Mouse (Mus musculus) MEL (cell line): ENCODE measurements at regions not wholly inside any gene's neighbourhood (a gene's known extent, or its start where the extent isn't known, plus 50 kb on each side); places are given as distances from the start of the nearest gene placed in this dataset.

Source experiments
- DNase-seq: peaks from one replicate; pipeline ENCODE4 v3.0.0; 2011; ENCODE audit warnings: low read depth, low spot score
- H3K27ac ChIP-seq: 2 replicates; pipeline ENCODE4 v1.5.1; 2012; ENCODE audit warnings: low read depth, mild to moderate bottlenecking, control low read depth, low read length, moderate library complexity; ENCODE audit not compliant: control insufficient read depth
- H3K27me3 ChIP-seq, 2 experiments: fragments of 150-350 bp in 1 of 2; sonication (generic) in 1 of 2; 2 replicates each; pipeline ENCODE4 v1.6.1; 2012; ENCODE audit warnings: low read length in 2 of 2, mild to moderate bottlenecking in 2 of 2, improper control_type of control experiment in 1 of 2, moderate library complexity in 1 of 2; ENCODE audit not compliant: insufficient read depth in 2 of 2, control insufficient read depth in 1 of 2
- H3K36me3 ChIP-seq, 2 experiments: 2 replicates each; pipeline ENCODE4 v1.6.1; 2012 to 2014; ENCODE audit warnings: low read length in 2 of 2, improper control_type of control experiment in 1 of 2, inconsistent platforms in 1 of 2, mild to moderate bottlenecking in 1 of 2; ENCODE audit not compliant: insufficient read depth in 2 of 2, control insufficient read depth in 1 of 2
- H3K4me1 ChIP-seq, 2 experiments: fragments of 150-350 bp in 1 of 2; sonication (generic) in 1 of 2; 2 replicates each; pipeline ENCODE4 v1.6.1; 2012; ENCODE audit warnings: low read length in 2 of 2, improper control_type of control experiment in 1 of 2, mild to moderate bottlenecking in 1 of 2; ENCODE audit not compliant: insufficient read depth in 2 of 2, control insufficient read depth in 1 of 2
- H3K4me3 ChIP-seq, 2 experiments: fragments of 150-350 bp in 1 of 2; sonication (generic) in 1 of 2; 2 replicates each; pipeline ENCODE4 v1.5.1; 2012; ENCODE audit warnings: low read depth in 2 of 2, low read length in 2 of 2, mild to moderate bottlenecking in 2 of 2, moderate library complexity in 2 of 2, control low read depth in 1 of 2, improper control_type of control experiment in 1 of 2; ENCODE audit not compliant: control insufficient read depth in 1 of 2, insufficient read depth in 1 of 2
- H3K79me2 ChIP-seq: 2 replicates; pipeline ENCODE4 v1.6.1; 2012; ENCODE audit warnings: mild to moderate bottlenecking, low read length, moderate library complexity; ENCODE audit not compliant: control insufficient read depth, poor library complexity, insufficient read depth
- H3K9ac ChIP-seq: 2 replicates; pipeline ENCODE4 v1.6.1; 2012; ENCODE audit warnings: low read depth, mild to moderate bottlenecking, control low read depth, low read length, moderate library complexity; ENCODE audit not compliant: control insufficient read depth, poor library complexity, severe bottlenecking
- H3K9me3 ChIP-seq: fragments of 150-350 bp; sonication (generic); replicated peaks from 2 replicates; pipeline ENCODE4 v1.6.1; 2012; ENCODE audit warnings: mild to moderate bottlenecking, low read length, improper control_type of control experiment, moderate library complexity; ENCODE audit not compliant: insufficient read depth
- CTCF ChIP-seq, 3 experiments: IDR thresholded peaks in 2 of 3; conservative IDR thresholded peaks in 1 of 3; 2 replicates each; pipeline ENCODE4 v1.5.1; 2011 to 2012; ENCODE audit warnings: low read length in 3 of 3, low read depth in 2 of 3, mild to moderate bottlenecking in 2 of 3, improper control_type of control experiment in 1 of 3, inconsistent platforms in 1 of 3, mixed read lengths in 1 of 3, moderate library complexity in 1 of 3; ENCODE audit not compliant: control insufficient read depth in 1 of 3, insufficient read depth in 1 of 3, poor library complexity in 1 of 3, severe bottlenecking in 1 of 3
- E2F4 ChIP-seq: IDR thresholded peaks from 2 replicates; pipeline ENCODE4 v1.6.1; 2011; ENCODE audit warnings: low read depth, low read length, improper control_type of control experiment, borderline replicate concordance
- GABPA ChIP-seq: IDR thresholded peaks from 2 replicates; pipeline ENCODE4 v1.6.1; 2012; ENCODE audit warnings: low read depth, mild to moderate bottlenecking, inconsistent platforms, low read length, improper control_type of control experiment, moderate library complexity
- HCFC1 ChIP-seq: IDR thresholded peaks from 2 replicates; pipeline ENCODE4 v1.6.1; 2012; ENCODE audit warnings: low read depth, mild to moderate bottlenecking, inconsistent platforms, low read length, improper control_type of control experiment, moderate library complexity
- KAT2A ChIP-seq: conservative IDR thresholded peaks from 2 replicates; pipeline ENCODE4 v1.6.1; 2012; ENCODE audit warnings: low read depth, low read length, improper control_type of control experiment, inconsistent platforms
- MAFK ChIP-seq: IDR thresholded peaks from 2 replicates; pipeline ENCODE4 v1.6.1; 2011; ENCODE audit warnings: low read depth, mild to moderate bottlenecking, low read length, improper control_type of control experiment, borderline replicate concordance
- MYB ChIP-seq: IDR thresholded peaks from 2 replicates; pipeline ENCODE4 v1.6.1; 2011; ENCODE audit warnings: mild to moderate bottlenecking, low read depth, low read length, improper control_type of control experiment
- RAD21 ChIP-seq: IDR thresholded peaks from 2 replicates; pipeline ENCODE4 v1.6.1; 2011; ENCODE audit warnings: mild to moderate bottlenecking, low read depth, low read length, improper control_type of control experiment
- SMC3 ChIP-seq: IDR thresholded peaks from 2 replicates; pipeline ENCODE4 v1.6.1; 2011; ENCODE audit warnings: low read depth, low read length, improper control_type of control experiment
- UBTF ChIP-seq: IDR thresholded peaks from 2 replicates; pipeline ENCODE4 v1.6.1; 2012; ENCODE audit warnings: low read depth, mild to moderate bottlenecking, inconsistent platforms, low read length, improper control_type of control experiment, moderate library complexity, borderline replicate concordance; ENCODE audit not compliant: insufficient read depth
- USF1 ChIP-seq: IDR thresholded peaks from 2 replicates; pipeline ENCODE4 v1.6.1; 2014; ENCODE audit warnings: low read depth, mild to moderate bottlenecking, inconsistent platforms, low read length, improper control_type of control experiment, moderate library complexity
- USF2 ChIP-seq, 2 experiments: IDR thresholded peaks; 2 replicates each; pipeline ENCODE4 v1.6.1; 2011 to 2012; ENCODE audit warnings: improper control_type of control experiment in 2 of 2, low read length in 2 of 2, borderline replicate concordance in 1 of 2, inconsistent platforms in 1 of 2, low read depth in 1 of 2, mild to moderate bottlenecking in 1 of 2; ENCODE audit not compliant: insufficient read depth in 1 of 2

DNA sequence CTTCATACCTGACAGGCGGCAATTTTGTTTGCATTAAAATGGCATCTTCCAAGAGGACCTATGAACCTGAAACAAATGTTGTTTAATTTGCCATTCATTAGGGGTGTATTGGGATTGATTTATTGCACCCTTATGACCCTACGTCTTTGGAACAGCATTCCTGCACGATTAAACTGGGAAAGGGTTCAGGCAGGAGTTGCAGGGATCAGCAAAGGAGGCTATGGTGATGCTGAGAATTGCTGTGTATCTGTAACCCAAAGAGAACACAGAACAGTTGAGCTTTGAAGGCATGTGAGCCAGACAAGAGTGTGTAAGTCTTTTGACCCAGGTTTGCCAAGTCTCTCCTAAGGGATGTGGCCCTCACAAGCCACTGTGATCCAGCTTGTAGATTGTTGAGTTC is 177.9 kb downstream of the Msrb3 start:
- H3K27ac ChIP-seq: no peak overlapping the region
- H3K27me3 ChIP-seq: peaks cover 0 to 4% of the 10 kb centered on the region in 2 experiments; a peak in 2 of 4 replicates
- H3K4me1 ChIP-seq: no peaks in the 10 kb centered on the region
- DNase-seq: no peak
- no peak overlapping the region for H3K4me3 ChIP-seq
- H3K36me3 ChIP-seq: no peaks in the 10 kb centered on the region
- H3K9ac ChIP-seq: no peak overlapping the region
- no peaks in the 10 kb centered on the region for H3K9me3 ChIP-seq
- no peaks in the 10 kb centered on the region for H3K79me2 ChIP-seq
- no peak for TF ChIP-seq E2F4
- no peak for TF ChIP-seq SMC3
- TF ChIP-seq HCFC1: no peak
- no peak for TF ChIP-seq UBTF
- TF ChIP-seq CTCF (IDR thresholded peaks at IDR 0.05 in 2 of 3, conservative IDR thresholded peaks at IDR 0.05 in 1 of 3; ENCODE audit: control insufficient read depth in 1 of 3, insufficient read depth in 1 of 3, low read depth in 2 of 3, low read length in 3 of 3, poor library complexity in 1 of 3, severe bottlenecking in 1 of 3): no peak

- no peaks in the 10 kb centered on the region for H3K36me3 ChIP-seq
- H3K27me3 ChIP-seq: peaks cover 0 to 5% of the 10 kb centered on the region in 2 experiments; a peak in 2 of 4 replicates
- H3K79me2 ChIP-seq: no peaks in the 10 kb centered on the region
- no peak overlapping the region for H3K4me3 ChIP-seq
- H3K9ac ChIP-seq: no peak overlapping the region
- no peak for DNase-seq
- no peak for TF ChIP-seq E2F4
- no peaks in the 10 kb centered on the region for H3K9me3 ChIP-seq
- H3K27ac ChIP-seq: no peak overlapping the region
- no peaks in the 10 kb centered on the region for H3K4me1 ChIP-seq
These were observed 178.8 kb downstream of the Msrb3 start for GRCm38 (mm10) chr10:120720061-120720460.

- H3K36me3 ChIP-seq: no peaks in the 10 kb centered on the region
- no peaks in the 10 kb centered on the region for H3K4me1 ChIP-seq
- H3K27ac ChIP-seq: no peak overlapping the region
- no peak overlapping the region for H3K4me3 ChIP-seq
- peaks cover 0 to 1% of the 10 kb centered on the region in 2 experiments; a peak in 2 of 4 replicates for H3K27me3 ChIP-seq
- no peak overlapping the region for H3K9ac ChIP-seq
- H3K9me3 ChIP-seq: no peaks in the 10 kb centered on the region
- no peaks in the 10 kb centered on the region for H3K79me2 ChIP-seq
- TF ChIP-seq USF2 (IDR thresholded peaks at IDR 0.05; ENCODE audit: borderline replicate concordance in 1 of 2, insufficient read depth in 1 of 2, low read depth in 1 of 2, low read length in 2 of 2) (no peak), GABPA (no peak), MYB (no peak)
- DNase-seq: no peak
These were observed 181.7 kb downstream of the Msrb3 start for GRCm38 (mm10) chr10:120717159-120717567.

DNA sequence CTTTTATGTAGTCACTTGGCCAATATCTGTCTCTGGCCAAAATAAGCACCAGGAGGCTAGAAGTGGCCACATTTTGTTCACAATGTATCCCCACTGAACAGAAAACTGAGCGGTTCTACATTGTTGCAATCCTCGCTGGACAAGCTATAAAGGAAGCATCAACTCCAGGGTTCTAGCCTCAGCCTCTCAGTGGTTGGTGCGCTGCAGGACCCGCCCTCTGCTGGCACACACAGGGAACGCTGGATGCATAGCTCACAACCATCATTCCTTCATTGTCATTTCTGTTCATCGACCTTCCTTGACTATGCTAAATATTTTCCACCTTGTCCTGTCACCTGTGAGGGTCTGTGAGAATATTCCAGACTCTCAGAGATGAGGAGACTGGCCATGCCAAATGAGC is 182.5 kb downstream of the Msrb3 start:
- no peak for TF ChIP-seq MAFK
- peak; percentile 28 for TF ChIP-seq RAD21
- peak; percentile 8 to 45 (median 33); a peak in 4 of 6 replicates for TF ChIP-seq CTCF (IDR thresholded peaks at IDR 0.05 in 2 of 3, conservative IDR thresholded peaks at IDR 0.05 in 1 of 3; ENCODE audit: control insufficient read depth in 1 of 3, insufficient read depth in 1 of 3, low read depth in 2 of 3, low read length in 3 of 3, poor library complexity in 1 of 3, severe bottlenecking in 1 of 3)
- peak; percentile 54 for TF ChIP-seq SMC3
- no peak for TF ChIP-seq USF1
- no peak for TF ChIP-seq KAT2A

More for the DNA sequence above, 182.5 kb downstream of the Msrb3 start:
- Histone ChIP-seq H3K79me2 (no peaks in the 10 kb centered on the region), H3K4me3 (no peak overlapping the region), H3K4me1 (no peaks in the 10 kb centered on the region), H3K27me3 (peaks cover 0 to 1% of the 10 kb centered on the region in 2 experiments; a peak in 2 of 4 replicates), H3K9ac (no peak overlapping the region), H3K36me3 (no peaks in the 10 kb centered on the region), H3K9me3 (no peaks in the 10 kb centered on the region), H3K27ac (no peak overlapping the region)
- DNase-seq: no peak
